Mouse (Mus musculus): ENCODE data around the gene Cd24a. TPM values are rescaled to one million over a fixed set of nuclear protein-coding genes. Genes with fewer than 3 reads are reported as not detected.

Gene Cd24a
- polyA plus RNA-seq (2011; ENCODE audit: insufficient read length, low read depth, missing spikeins): 63.0 and 85.7 TPM in 2 replicates

DNA sequence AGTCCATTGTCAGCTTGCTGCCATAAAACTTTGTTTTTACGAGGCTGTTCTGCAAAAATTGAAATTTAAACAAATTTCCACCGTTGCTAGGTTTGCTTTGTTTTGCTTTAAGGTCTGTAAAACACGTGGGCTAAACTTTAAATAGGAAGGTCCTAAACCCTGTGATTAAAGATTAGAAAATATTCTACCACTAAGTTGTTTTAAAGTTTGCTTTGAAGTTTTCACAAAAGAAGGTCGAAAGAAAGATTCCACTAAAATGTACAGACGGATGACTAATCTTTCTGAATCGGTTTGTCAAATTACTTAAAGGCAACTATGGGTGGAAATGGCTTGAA is at the start of gene Cd24a:
TSS of gene Cd24a (plus strand) at position 288 of the 335 bp plus-strand sequence.
- Histone ChIP-seq H3K4me3 (ENCODE audit: insufficient read depth, low read length) (peak within 1 kb of the TSS; percentile 95), H3K4me1 (ENCODE audit: control insufficient read depth, insufficient read depth, low read length) (no peaks in the 10 kb centered on the region), H3K27ac (ENCODE audit: insufficient read depth, low read length) (peak within 1 kb of the TSS; percentile 55)
- no peak for TF ChIP-seq CTCF (IDR thresholded peaks at IDR 0.05; ENCODE audit: borderline replicate concordance, insufficient read depth, low read length)
- no peak for TF ChIP-seq POLR2A (IDR thresholded peaks at IDR 0.05; ENCODE audit: low read depth, low read length)

DNA sequence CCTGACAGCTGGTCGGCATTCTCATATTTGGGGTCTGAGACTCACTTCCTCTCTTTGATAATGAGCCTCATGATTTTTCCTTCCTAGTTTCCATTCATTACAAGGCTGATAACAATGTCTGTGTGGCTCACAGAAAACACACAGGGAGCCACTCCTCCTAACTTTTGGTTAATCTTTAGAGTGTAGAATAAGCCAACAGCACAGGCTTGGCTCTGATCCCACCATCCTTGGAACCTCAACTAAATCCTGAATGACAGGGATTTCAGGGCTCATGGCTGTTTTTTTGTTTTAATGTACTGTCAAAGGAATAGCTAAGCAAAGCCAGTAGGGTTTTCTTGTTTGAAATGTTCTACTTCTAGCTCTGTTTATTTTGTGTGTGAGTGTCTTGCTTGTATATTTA is 43.7 kb upstream of the Cd24a start:
- Histone ChIP-seq H3K27ac (ENCODE audit: insufficient read depth, low read length) (no peak overlapping the region), H3K4me3 (ENCODE audit: insufficient read depth, low read length) (no peak overlapping the region), H3K4me1 (ENCODE audit: control insufficient read depth, insufficient read depth, low read length) (peaks cover 7% of the 10 kb centered on the region; the same call in 1 of the 2 replicates)
- TF ChIP-seq POLR2A (IDR thresholded peaks at IDR 0.05; ENCODE audit: low read depth, low read length): no peak

DNA sequence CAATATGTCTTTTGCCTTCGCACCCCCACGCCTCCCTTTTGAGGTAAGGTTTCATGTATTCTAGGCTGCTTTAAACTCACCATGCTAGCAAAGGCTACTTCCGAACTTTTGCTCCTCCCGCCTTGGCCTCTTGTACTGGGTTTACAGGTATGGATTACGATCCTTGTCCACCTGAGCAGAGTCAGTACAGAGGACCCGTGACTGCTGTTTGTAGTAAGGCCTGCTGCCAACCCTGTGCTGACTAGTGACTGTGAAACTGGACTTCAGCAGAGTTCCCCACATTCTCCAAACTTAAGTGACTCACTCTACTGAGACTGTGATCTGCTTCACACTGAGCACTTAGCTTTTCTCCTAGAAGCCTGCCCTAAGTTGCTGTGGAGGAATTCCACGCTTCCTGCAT is 40.4 kb upstream of the Cd24a start:
- no peak for TF ChIP-seq POLR2A (IDR thresholded peaks at IDR 0.05; ENCODE audit: low read depth, low read length)
- no peak for TF ChIP-seq CTCF (IDR thresholded peaks at IDR 0.05; ENCODE audit: borderline replicate concordance, insufficient read depth, low read length)
- no peak overlapping the region for H3K4me3 ChIP-seq (ENCODE audit: insufficient read depth, low read length)
- peaks cover 10% of the 10 kb centered on the region for H3K4me1 ChIP-seq (ENCODE audit: control insufficient read depth, insufficient read depth, low read length)
- H3K27ac ChIP-seq (ENCODE audit: insufficient read depth, low read length): peak overlapping the region; percentile 9; the same call in 1 of the 2 replicates

DNA sequence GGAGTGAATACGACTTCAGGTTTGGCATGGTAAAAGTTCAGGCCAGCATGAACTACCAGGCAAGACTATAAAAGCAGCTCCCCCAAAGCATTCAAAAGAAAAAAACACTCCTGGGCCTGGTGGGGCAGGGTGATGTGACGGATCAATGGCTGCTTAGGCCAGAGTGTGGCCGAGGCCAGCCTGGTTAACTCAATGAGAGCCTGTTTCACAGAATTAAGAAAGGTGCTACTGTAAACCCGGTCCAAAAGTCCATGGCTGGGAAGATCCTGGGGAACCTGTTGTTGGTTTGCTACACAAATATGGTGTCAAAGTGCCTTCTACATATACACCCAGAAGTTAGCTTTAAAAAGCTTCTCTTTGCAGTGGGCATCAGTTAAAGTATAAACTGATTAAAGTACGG is 39.3 kb upstream of the Cd24a start:
- H3K4me1 ChIP-seq (ENCODE audit: control insufficient read depth, insufficient read depth, low read length): peaks cover 10% of the 10 kb centered on the region
- TF ChIP-seq CTCF (IDR thresholded peaks at IDR 0.05; ENCODE audit: borderline replicate concordance, insufficient read depth, low read length): no peak
- TF ChIP-seq POLR2A (IDR thresholded peaks at IDR 0.05; ENCODE audit: low read depth, low read length): no peak
- no peak overlapping the region for H3K27ac ChIP-seq (ENCODE audit: insufficient read depth, low read length)
- no peak overlapping the region for H3K4me3 ChIP-seq (ENCODE audit: insufficient read depth, low read length)

DNA sequence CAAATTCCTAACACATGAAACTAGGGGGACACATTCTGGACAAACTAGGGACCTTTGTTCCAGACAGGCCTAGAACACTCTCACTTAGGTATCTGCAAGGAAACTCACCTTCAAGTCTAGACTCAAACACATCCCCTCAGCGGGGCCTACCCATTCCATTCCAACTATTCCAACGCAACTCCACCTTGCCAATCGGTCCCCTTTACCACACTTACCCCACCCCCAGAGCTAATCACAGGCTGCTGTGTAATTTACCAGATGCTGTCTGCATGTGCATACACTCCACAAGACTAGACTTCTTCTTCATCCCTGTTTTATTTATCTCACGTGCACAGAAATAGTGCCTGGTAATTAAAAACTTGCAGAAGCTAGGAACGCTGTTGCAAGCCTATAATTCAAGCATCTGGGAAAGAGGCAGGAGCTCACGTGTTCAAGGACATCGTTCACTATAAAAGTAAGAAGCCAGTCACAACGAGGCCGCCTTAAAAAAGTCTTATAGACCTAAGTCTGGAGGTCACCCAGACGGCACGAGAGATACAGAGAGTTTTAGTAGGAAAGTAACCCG is 38.3 kb upstream of the Cd24a start:
- peak overlapping the region; percentile 70 for H3K4me3 ChIP-seq (ENCODE audit: insufficient read depth, low read length)
- H3K4me1 ChIP-seq (ENCODE audit: control insufficient read depth, insufficient read depth, low read length): peaks cover 10% of the 10 kb centered on the region
- H3K27ac ChIP-seq (ENCODE audit: insufficient read depth, low read length): no peak overlapping the region
- TF ChIP-seq POLR2A (IDR thresholded peaks at IDR 0.05; ENCODE audit: low read depth, low read length) (no peak), CTCF (IDR thresholded peaks at IDR 0.05; ENCODE audit: borderline replicate concordance, insufficient read depth, low read length) (no peak)

DNA sequence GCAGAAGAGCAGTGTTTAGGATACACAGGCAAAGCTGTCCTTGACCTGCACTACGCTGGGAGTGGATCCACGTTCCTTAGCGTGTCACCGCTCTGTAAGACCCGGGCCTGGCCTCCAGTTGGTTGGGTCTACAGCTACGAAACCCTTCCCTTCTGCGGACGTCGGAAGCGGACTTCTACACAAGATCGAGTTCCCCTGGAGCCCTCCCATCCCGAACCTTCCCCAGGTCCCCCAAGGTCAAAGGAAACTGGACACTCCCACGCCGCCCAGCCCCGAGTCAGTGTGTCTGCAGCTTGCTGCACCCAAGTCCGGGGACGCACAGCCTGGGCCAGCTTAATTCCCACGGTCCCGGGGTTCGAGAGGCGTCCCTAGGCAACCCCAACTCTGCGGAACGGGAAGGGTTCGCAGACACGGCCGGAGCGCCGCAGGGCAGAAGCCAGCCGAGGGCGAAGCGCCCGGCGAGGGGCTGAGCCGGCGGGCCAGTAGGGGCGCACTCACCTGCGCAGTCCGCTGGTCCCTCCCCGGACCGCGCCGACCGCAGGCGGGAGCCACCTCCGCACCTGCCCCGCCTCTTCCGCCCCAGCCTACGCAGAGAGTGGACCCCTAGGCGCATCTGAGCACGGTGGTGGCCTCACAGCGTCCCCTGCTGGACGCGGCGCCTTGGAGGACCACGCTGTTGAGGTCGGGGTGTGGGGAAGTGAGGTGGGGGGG is 37.5 kb upstream of the Cd24a start, which contains the start of gene 1700021F05Rik:
TSS of gene 1700021F05Rik (minus strand) at position 553 of the 711 bp plus-strand sequence.
- TF ChIP-seq POLR2A (IDR thresholded peaks at IDR 0.05; ENCODE audit: low read depth, low read length) (peak; percentile 70), CTCF (IDR thresholded peaks at IDR 0.05; ENCODE audit: borderline replicate concordance, insufficient read depth, low read length) (peak; percentile 98)

DNA sequence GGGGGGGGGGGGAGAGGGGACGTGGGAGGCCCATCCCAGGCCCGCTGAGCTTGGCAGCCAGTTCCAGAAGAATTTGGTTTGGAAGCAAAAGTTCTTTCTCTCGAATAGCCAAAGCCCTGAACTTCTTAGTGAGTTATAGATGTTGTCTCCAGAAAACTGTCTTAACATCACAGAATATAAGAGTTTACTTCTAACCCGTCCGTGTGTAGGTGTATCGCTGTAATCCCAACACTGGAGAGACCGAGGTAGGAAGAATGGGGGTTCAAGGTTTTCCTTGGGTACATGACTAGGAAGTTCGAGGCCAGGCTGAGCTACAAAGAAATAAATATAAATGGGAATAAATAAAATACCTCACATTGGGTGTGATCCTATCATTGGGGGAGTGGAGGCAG is 36.9 kb upstream of the Cd24a start:
- H3K27ac ChIP-seq (ENCODE audit: insufficient read depth, low read length): no peak overlapping the region
- no peak for TF ChIP-seq CTCF (IDR thresholded peaks at IDR 0.05; ENCODE audit: borderline replicate concordance, insufficient read depth, low read length)
- no peak for TF ChIP-seq POLR2A (IDR thresholded peaks at IDR 0.05; ENCODE audit: low read depth, low read length)
- H3K4me1 ChIP-seq (ENCODE audit: control insufficient read depth, insufficient read depth, low read length): peaks cover 10% of the 10 kb centered on the region
- no peak overlapping the region for H3K4me3 ChIP-seq (ENCODE audit: insufficient read depth, low read length)

More for the DNA sequence above, 37.5 kb upstream of the Cd24a start, which contains the start of gene 1700021F05Rik:
- peak within 1 kb of the TSS; percentile 70 for H3K4me3 ChIP-seq (ENCODE audit: insufficient read depth, low read length)
- 0 out of 2 replicates have a peak within 1 kb of the TSS, but pooled peaks have one; percentile 6 for H3K27ac ChIP-seq (ENCODE audit: insufficient read depth, low read length)
- peaks cover 10% of the 10 kb centered on the region for H3K4me1 ChIP-seq (ENCODE audit: control insufficient read depth, insufficient read depth, low read length)

DNA sequence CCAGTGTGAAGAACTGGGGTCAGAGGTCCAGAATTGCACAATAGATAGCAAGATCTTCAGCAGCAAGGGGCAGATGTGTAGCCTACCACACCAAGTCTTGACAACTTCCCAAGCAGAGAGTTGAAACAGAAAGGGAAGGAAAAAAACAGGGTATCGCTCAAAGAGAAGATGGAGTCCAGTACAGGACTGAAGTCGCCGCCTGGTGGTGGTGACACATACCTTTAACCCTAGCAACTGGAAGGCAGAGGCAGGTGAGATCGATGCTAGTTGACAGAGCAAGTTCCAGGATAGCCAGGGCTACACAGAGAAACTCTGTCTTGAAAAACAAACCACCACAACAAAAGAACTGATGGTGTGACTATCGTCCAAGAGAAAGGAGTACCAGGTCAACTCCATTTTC is 28.7 kb upstream of the Cd24a start:
- H3K4me3 ChIP-seq (ENCODE audit: insufficient read depth, low read length): no peak overlapping the region
- no peaks in the 10 kb centered on the region for H3K4me1 ChIP-seq (ENCODE audit: control insufficient read depth, insufficient read depth, low read length)

DNA sequence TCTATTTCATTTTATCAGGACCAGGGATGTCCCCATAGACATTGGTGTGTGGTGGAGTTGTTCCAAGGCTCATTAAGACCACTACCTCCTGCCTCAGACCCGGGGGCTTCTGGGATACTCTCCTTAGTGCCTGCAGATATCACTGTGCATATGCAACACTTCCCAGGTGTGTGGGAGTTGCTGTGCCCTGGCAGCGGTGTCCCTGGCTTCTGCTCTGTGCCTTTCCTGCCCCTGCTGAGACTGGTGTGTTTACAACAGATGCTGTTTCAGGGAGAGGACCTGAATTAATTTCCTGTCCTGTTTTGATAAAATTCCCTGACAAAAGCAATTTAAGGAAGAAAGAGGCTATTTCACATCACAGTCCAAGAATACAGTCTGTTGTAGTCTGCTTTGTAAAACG is 27.2 kb upstream of the Cd24a start:
- TF ChIP-seq CTCF (IDR thresholded peaks at IDR 0.05; ENCODE audit: borderline replicate concordance, insufficient read depth, low read length): no peak
- TF ChIP-seq POLR2A (IDR thresholded peaks at IDR 0.05; ENCODE audit: low read depth, low read length): no peak
- no peak overlapping the region for H3K27ac ChIP-seq (ENCODE audit: insufficient read depth, low read length)
- no peaks in the 10 kb centered on the region for H3K4me1 ChIP-seq (ENCODE audit: control insufficient read depth, insufficient read depth, low read length)
- no peak overlapping the region for H3K4me3 ChIP-seq (ENCODE audit: insufficient read depth, low read length)

More for the DNA sequence above, 28.7 kb upstream of the Cd24a start:
- no peak overlapping the region for H3K27ac ChIP-seq (ENCODE audit: insufficient read depth, low read length)
- TF ChIP-seq CTCF (IDR thresholded peaks at IDR 0.05; ENCODE audit: borderline replicate concordance, insufficient read depth, low read length): no peak
- TF ChIP-seq POLR2A (IDR thresholded peaks at IDR 0.05; ENCODE audit: low read depth, low read length): no peak

DNA sequence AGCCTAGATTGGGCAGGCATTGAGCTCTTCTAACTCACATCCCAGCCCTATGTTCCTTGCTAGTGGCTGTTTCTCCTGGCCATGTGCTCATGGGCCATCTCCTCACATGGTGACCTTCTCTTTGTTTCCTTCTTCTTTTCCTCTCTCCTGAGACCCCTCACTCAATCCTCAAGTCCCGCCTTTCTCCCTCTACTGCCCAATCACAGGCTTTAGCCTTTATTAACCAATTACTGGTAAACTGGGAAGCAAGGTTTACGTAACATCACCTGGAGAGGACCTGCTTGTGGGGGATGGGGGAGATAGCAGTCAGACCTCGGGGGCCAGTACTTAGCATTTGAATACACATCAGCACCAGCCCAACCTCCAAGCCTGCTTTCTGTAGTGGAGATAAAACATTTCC is 26.7 kb upstream of the Cd24a start:
- no peak overlapping the region for H3K4me3 ChIP-seq (ENCODE audit: insufficient read depth, low read length)
- TF ChIP-seq CTCF (IDR thresholded peaks at IDR 0.05; ENCODE audit: borderline replicate concordance, insufficient read depth, low read length) (no peak), POLR2A (IDR thresholded peaks at IDR 0.05; ENCODE audit: low read depth, low read length) (no peak)
- no peaks in the 10 kb centered on the region for H3K4me1 ChIP-seq (ENCODE audit: control insufficient read depth, insufficient read depth, low read length)
- no peak overlapping the region for H3K27ac ChIP-seq (ENCODE audit: insufficient read depth, low read length)
